Mouse (Mus musculus) lung, adult 2 months (tissue): ENCODE data around the gene Pgbd5. TPM values are rescaled to one million over a fixed set of nuclear protein-coding genes. Genes with fewer than 3 reads are reported as not detected.

Source experiments
- DNase-seq: peaks from one replicate; pipeline ENCODE4 v3.0.0; 2022
- H3K4me1 ChIP-seq: fragments of 200-500 bp; 2 replicates; pipeline ENCODE4 v1.6.1; 2011; ENCODE audit warnings: low read length; ENCODE audit not compliant: control insufficient read depth, insufficient read depth
- H3K4me3 ChIP-seq: fragments of 200-500 bp; replicated peaks from 2 replicates; pipeline ENCODE3; 2011; ENCODE audit warnings: low read depth, mild to moderate bottlenecking, control low read depth, low read length; ENCODE audit errors: extremely low read depth
- CTCF ChIP-seq: fragments of 200-500 bp; IDR thresholded peaks from 2 replicates; pipeline ENCODE4 v1.5.1; 2011; ENCODE audit warnings: mild to moderate bottlenecking, low read length, control low read depth; ENCODE audit not compliant: insufficient read depth
- POLR2A ChIP-seq: fragments of 200-500 bp; IDR thresholded peaks from 2 replicates; pipeline ENCODE4 v1.6.1; 2011; ENCODE audit warnings: low read depth, mild to moderate bottlenecking, control low read depth, low read length, borderline replicate concordance; ENCODE audit errors: extremely low read depth
- WGBS: fragments of 180-500 bp; shearing (Covaris S2); methylation state at CpG from one replicate; pipeline ENCODE4 v1.1.7; 2018; 5-methylcytosine and 5-hydroxymethylcytosine counted together
- polyA plus RNA-seq: library from polyadenylated mRNA; depleted of rRNA; stranded (reverse); fragments of >200 nt; gene quantifications from 2 replicates; pipeline ENCODE4 v1.2.3, GENCODE M21; 2012

The Pgbd5 gene
- polyA plus RNA-seq, 1 experiment: 0.46 TPM

DNA sequence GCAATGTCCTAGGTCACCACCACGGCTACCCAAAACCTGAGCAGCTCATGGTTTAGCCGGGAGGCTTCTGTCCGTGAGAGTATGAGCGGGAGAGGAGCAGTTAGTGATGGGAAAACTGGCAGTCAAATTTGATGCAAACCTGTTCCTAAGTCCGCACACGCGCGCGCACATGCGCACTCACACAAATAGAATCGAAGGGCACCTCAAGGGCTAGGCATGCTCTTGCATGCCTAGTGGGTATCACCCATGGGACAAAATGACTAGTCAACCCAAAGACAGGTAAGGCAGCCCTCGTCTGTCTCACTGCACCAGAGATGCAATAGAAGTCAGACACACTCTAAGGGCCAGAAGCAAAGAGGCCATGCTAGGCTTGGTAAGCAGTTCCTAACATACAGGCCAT lies 63.1 kb downstream of the Pgbd5 start:
- Histone ChIP-seq H3K4me3 (no peak overlapping the region), H3K4me1 (no peaks in the 10 kb centered on the region)
- no peak for TF ChIP-seq CTCF
- TF ChIP-seq POLR2A: no peak
- DNase-seq: no peak
- 94% methylated on average over 12 of the region's 12 CpGs for WGBS

- H3K4me3 ChIP-seq: no peak overlapping the region
- TF ChIP-seq CTCF: no peak
- no peak for TF ChIP-seq POLR2A
- WGBS: 77% methylated on average over 9 of the region's 9 CpGs
- H3K4me1 ChIP-seq: no peaks in the 10 kb centered on the region
- DNase-seq: no peak
Measured at GRCm38 (mm10) chr8:124375727-124376126, 63.7 kb downstream of the Pgbd5 start.

DNA sequence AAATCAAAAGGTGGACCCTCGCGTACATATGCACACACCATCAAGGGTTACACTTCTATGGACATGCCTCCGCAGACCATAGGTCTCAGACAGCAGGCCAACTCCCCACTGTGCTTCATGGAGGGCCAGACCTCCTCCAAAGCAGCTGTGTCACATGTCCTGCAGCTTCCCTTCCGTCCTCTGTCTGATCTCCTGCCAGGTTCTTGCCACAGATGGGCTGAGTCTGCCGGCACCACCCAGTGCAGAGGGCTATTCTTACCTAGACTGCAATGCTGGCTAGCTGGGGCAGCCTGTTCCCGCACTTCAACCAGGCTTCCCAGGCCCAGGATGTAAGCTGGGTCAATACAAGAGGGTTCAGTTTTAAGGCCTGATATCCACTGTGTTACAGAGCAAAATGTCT lies 64.3 kb downstream of the Pgbd5 start:
- WGBS: 47% methylated on average over 6 of the region's 6 CpGs
- no peak for DNase-seq
- Histone ChIP-seq H3K4me1 (no peaks in the 10 kb centered on the region), H3K4me3 (no peak overlapping the region)
- no peak for TF ChIP-seq POLR2A
- no peak for TF ChIP-seq CTCF

GRCm38 (mm10) chr8:124373753-124374152 lies 65.7 kb downstream of the Pgbd5 start:
- WGBS: 88% methylated on average over 5 of the region's 5 CpGs
- Histone ChIP-seq H3K4me3 (no peak overlapping the region), H3K4me1 (no peaks in the 10 kb centered on the region)
- DNase-seq: no peak
- TF ChIP-seq CTCF (no peak), POLR2A (no peak)

DNA sequence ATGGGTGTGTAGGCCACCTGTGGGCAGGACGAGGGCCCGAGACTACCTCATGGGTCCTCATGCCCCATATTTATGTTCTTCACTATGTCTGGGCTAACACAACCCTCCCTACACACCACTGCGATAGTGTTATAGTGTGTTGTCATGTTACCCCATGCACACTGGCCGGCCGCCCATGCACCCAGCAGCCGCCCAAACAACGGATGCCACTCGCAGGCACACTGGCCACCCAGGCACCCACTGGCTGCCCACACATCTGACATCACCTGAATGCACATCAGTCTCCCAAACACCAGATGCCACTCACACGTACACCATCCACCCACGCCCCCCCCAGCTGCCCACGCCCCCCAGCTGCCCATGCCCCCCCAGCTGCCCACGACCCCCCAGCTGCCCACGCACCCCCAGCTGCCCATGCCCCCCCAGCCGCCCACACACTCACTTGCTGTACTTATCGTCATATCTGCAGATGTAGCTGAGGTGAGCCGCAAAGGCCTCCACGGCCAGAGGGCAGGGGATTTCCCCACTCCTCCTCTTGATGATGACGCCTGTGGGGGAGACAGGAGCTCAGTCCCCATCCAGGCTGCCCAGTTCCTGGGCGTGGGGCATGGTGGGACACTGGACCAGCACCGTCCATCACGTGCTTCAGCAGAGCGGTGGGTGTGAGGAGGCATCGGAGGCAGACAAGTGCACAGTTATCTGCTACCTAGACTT lies 67.9 kb downstream of the Pgbd5 start:
- no peaks in the 10 kb centered on the region for H3K4me1 ChIP-seq
- no peak overlapping the region for H3K4me3 ChIP-seq
- 86% methylated on average over 23 of the region's 23 CpGs for WGBS
- TF ChIP-seq CTCF: no peak
- no peak for TF ChIP-seq POLR2A
- DNase-seq: no peak

- WGBS: 72% methylated on average over 17 of the region's 17 CpGs
- Histone ChIP-seq H3K4me3 (no peak overlapping the region), H3K4me1 (no peaks in the 10 kb centered on the region)
- TF ChIP-seq CTCF: no peak
- no peak for TF ChIP-seq POLR2A
- no peak for DNase-seq
Measured at GRCm38 (mm10) chr8:124370422-124371183, 68.9 kb downstream of the Pgbd5 start.

DNA sequence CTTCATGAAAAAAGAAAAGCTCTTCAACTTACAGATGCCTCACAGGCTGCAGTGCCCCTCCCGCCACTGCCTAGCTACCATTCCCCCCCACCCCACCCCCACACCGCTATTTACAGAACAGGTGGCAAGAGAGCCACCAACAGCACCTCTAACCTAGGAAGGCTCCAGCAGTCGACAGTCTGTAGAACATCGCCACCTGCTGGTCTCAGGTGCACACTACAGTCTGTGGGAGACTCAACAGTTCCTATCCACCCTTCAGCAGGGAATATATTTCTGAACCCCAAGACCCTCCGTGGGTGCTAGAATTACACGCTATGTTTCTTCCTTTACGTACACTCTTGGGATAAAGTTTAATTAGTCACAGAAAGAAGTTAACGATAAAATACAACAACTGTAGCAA lies 71.2 kb downstream of the Pgbd5 start:
- WGBS: 18% methylated on average over 8 of the region's 8 CpGs
- no peak overlapping the region for H3K4me3 ChIP-seq
- H3K4me1 ChIP-seq: no peaks in the 10 kb centered on the region
- no peak for TF ChIP-seq POLR2A
- peak; percentile 96 for TF ChIP-seq CTCF
- peak; percentile 58 for DNase-seq

DNA sequence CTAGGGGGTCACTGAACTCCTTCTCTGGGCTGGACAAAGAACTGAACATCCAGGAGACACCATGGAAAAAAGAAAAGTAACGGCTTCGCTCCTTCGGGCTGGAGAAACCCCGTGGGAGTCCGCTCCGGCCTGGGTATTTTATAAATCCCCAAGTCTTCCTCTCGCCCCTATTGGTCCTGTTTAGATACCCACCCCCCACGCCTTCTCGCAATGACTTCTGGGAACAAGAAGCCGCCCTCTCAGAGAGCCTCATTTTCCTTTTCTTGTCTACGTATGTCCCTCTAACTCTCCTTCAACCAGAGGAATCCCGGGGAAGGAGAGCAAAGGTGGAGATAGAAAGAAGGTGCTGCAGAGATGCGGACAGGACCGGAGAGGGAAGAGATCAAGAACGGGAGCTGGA lies 76.1 kb downstream of the Pgbd5 start:
- Histone ChIP-seq H3K4me1 (no peaks in the 10 kb centered on the region), H3K4me3 (no peak overlapping the region)
- DNase-seq: no peak
- WGBS: 90% methylated on average over 15 of the region's 15 CpGs
- TF ChIP-seq POLR2A: no peak
- TF ChIP-seq CTCF: no peak

DNA sequence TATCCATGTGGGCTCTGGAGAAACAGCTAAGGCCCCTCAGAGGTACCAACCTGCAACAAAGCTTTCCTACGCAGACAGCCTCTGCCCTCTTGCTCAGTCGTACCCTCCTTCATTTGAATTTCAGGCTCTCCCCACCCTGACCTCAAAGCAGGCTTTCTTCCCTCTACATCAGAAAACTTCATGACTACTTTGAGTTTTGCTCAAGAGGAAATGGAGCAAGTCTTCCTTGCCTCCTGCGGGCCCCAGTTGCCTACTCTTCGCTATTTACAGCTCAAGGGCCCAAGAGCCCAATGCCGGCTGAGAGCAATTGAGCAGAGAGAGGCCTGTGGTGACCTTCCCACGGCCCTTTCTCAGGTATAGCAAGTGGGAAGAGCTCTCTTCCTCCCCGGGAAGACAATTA lies 76.9 kb downstream of the Pgbd5 start:
- no peak for DNase-seq
- H3K4me1 ChIP-seq: no peaks in the 10 kb centered on the region
- TF ChIP-seq CTCF (no peak), POLR2A (no peak)
- 65% methylated on average over 7 of the region's 7 CpGs for WGBS
- no peak overlapping the region for H3K4me3 ChIP-seq

- TF ChIP-seq POLR2A (no peak), CTCF (no peak)
- Histone ChIP-seq H3K4me3 (no peak overlapping the region), H3K4me1 (no peaks in the 10 kb centered on the region)
- no peak for DNase-seq
- WGBS: 82% methylated on average over 11 of the region's 11 CpGs
Measured at GRCm38 (mm10) chr8:124361773-124362427, 77.6 kb downstream of the Pgbd5 start.
